Mouse (Mus musculus) stomach, postnatal 0 days (tissue): ENCODE measurements around the gene Srgap1.

Experiments
- CTCF ChIP-seq: IDR thresholded peaks from 2 replicates; pipeline ENCODE4 v1.5.1; 2016; ENCODE audit warnings: antibody characterized with exemption, low read depth, mild to moderate bottlenecking, moderate library complexity
- EP300 ChIP-seq: optimal IDR thresholded peaks from 2 replicates; pipeline ENCODE3; 2016; ENCODE audit warnings: antibody characterized with exemption

DNA sequence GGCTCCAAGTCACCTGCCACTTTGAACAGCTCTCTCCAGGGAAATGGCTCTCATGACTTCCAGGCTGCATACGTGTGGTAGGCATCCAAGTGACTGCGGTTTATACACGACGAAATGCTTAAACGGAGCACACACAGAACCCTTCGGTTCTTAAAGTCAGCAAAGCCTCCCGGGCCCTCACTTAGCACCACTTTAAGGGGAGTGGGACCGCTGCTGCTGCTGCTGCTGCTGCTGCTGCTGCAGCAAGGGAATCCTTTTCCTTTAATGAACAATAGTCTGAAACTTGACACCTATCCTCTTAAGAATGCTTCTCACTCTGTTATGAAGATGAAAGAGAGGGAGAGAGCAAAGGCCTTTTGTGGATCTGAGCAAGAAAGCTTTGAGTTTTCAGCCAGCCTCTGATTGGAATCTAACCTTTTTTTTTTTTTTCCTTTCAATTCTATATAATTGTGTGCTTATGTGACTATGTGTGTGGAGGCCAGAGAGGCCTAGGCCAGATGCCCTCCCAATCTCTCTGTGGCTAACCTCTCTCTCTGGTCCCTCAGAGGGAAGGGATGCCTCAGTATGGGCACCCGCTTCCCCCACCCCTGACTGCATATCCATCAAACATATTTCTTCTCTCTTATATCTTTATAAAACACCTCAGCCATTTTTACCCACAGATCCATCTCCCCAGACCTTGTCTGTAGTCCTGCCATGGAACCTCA lies 161.4 kb downstream of the Srgap1 start:
- TF ChIP-seq CTCF (no peak), EP300 (no peak)
